Mouse (Mus musculus) adrenal gland, adult 8-10 months (tissue): ENCODE results near the gene Zscan4-ps2. TPM values are rescaled to one million over a fixed set of nuclear protein-coding genes. Genes with fewer than 3 reads are reported as not detected.
"Not testable (repeated sequence)": the region's sequence is repeated elsewhere in the genome, so short reads cannot be mapped to it uniquely, and the experiment has no call there.

Source experiments
- DNase-seq: peaks from one replicate; pipeline ENCODE4 v3.0.0; 2022
- total RNA-seq, 4 experiments: library from RNA; stranded (reverse); gene quantifications; 2 replicates each; pipeline ENCODE4 v1.2.4; 2022

Gene Zscan4-ps2
- total RNA-seq, result not detected

DNA sequence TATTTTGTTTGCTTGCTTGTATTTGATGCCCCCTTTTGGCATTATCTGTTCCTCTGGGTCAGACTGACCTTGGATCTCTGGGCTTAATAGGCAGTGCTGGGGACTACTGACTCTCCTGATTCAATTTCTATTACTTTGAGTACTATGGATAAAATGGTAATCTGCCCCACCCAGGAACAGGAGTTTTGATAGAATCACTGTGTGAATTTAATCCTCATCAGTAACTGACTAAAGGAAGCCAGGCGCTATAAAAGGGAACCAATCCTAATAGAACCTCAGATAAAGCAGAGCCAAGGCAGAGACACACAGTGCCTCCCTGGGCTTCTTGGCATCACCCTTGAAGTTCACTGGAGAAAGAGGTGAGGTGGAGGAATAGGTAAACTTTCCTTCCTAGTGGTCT lies at the start of gene Zscan4-ps2:
TSS of gene Zscan4-ps2 (plus strand) at position 301 of the 400 bp plus-strand sequence.
- not testable (repeated sequence) for DNase-seq

Other genes starting within 250 kb of the Zscan4-ps2 start
- gene Zscan4e, start 203.6 kb upstream of the Zscan4-ps2 start, total RNA-seq, result not detected
- gene Zscan4f, start 116.4 kb upstream of the Zscan4-ps2 start, total RNA-seq, result not detected
- gene Zscan4-ps3, start 95.0 kb downstream of the Zscan4-ps2 start, total RNA-seq, result not detected
- not detected for gene Vmn1r72, start 165.8 kb downstream of the Zscan4-ps2 start, total RNA-seq
- gene Vmn1r73, start 216.0 kb downstream of the Zscan4-ps2 start, total RNA-seq, result not detected